Mouse (Mus musculus) CH12.LX (cell line): Measurements from ENCODE around the gene Dok1. TPM values are rescaled to one million over a fixed set of nuclear protein-coding genes. Genes with fewer than 3 reads are reported as not detected.

Source experiments
- DNase-seq: peaks from one replicate; pipeline ENCODE4 v3.0.0-alpha.2; 2013; ENCODE audit errors: extremely low read depth
- H3K27ac ChIP-seq: 2 replicates; pipeline ENCODE4 v1.5.1; 2012; ENCODE audit warnings: low read depth, mild to moderate bottlenecking, control low read depth, moderate library complexity; ENCODE audit not compliant: insufficient read depth
- H3K27me3 ChIP-seq: replicated peaks from 2 replicates; pipeline ENCODE3; 2012; ENCODE audit warnings: inconsistent platforms
- H3K36me3 ChIP-seq, 2 experiments: replicated peaks in 1 of 2; 2 replicates each; pipeline versions ENCODE3 to v1.6.1; 2012; ENCODE audit warnings: inconsistent platforms in 1 of 2, low read length in 1 of 2, mild to moderate bottlenecking in 1 of 2, mixed read lengths in 1 of 2, moderate library complexity in 1 of 2; ENCODE audit not compliant: control insufficient read depth in 1 of 2, insufficient read depth in 1 of 2
- H3K4me1 ChIP-seq, 2 experiments: 2 replicates each; pipeline ENCODE4 v1.6.1; 2012; ENCODE audit warnings: inconsistent platforms in 1 of 2, moderate library complexity in 1 of 2; ENCODE audit not compliant: insufficient read depth in 2 of 2, control insufficient read depth in 1 of 2
- H3K4me2 ChIP-seq: 2 replicates; pipeline ENCODE4 v1.6.1; 2012; ENCODE audit warnings: low read depth, mild to moderate bottlenecking, control low read depth; ENCODE audit not compliant: poor library complexity, insufficient read depth, severe bottlenecking
- H3K4me3 ChIP-seq, 3 experiments: fragments of 150-350 bp in 1 of 3; sonication (generic) in 1 of 3; replicated peaks in 1 of 3; 2 replicates each; pipeline versions ENCODE3 to v1.5.1; 2011 to 2012; ENCODE audit warnings: low read depth in 2 of 3, low read length in 2 of 3, mild to moderate bottlenecking in 2 of 3, moderate library complexity in 2 of 3, control low read depth in 1 of 3, improper control_type of control experiment in 1 of 3, inconsistent platforms in 1 of 3, mixed read lengths in 1 of 3; ENCODE audit not compliant: poor library complexity in 1 of 3
- H3K79me2 ChIP-seq: replicated peaks from 2 replicates; pipeline ENCODE4 v1.6.1; 2012; ENCODE audit warnings: mild to moderate bottlenecking, moderate library complexity; ENCODE audit not compliant: control insufficient read depth, poor library complexity, insufficient read depth, severe bottlenecking; ENCODE audit errors: extremely low read depth
- H3K9ac ChIP-seq: 2 replicates; pipeline ENCODE4 v1.6.1; 2012; ENCODE audit warnings: low read depth, mild to moderate bottlenecking, control low read depth, moderate library complexity; ENCODE audit not compliant: insufficient read depth
- H3K9me3 ChIP-seq: replicated peaks from 2 replicates; pipeline ENCODE3; 2012; ENCODE audit warnings: low read length, inconsistent platforms, mixed read lengths
- CHD1 ChIP-seq: IDR thresholded peaks from 2 replicates; pipeline ENCODE4 v1.6.1; 2012; ENCODE audit warnings: low read depth, low read length, improper control_type of control experiment, inconsistent platforms
- CHD2 ChIP-seq: IDR thresholded peaks from 2 replicates; pipeline ENCODE4 v1.6.1; 2011; ENCODE audit warnings: low read length, improper control_type of control experiment
- CTCF ChIP-seq, 2 experiments: IDR thresholded peaks in 1 of 2; conservative IDR thresholded peaks in 1 of 2; 2 replicates each; pipeline ENCODE4 v1.5.1; 2011 to 2012; ENCODE audit warnings: low read depth in 2 of 2, low read length in 2 of 2, improper control_type of control experiment in 1 of 2, inconsistent platforms in 1 of 2, mild to moderate bottlenecking in 1 of 2, moderate library complexity in 1 of 2
- E2F4 ChIP-seq: IDR thresholded peaks from 2 replicates; pipeline ENCODE4 v1.6.1; 2011; ENCODE audit warnings: low read depth, low read length, improper control_type of control experiment; ENCODE audit not compliant: insufficient replicate concordance
- ELF1 ChIP-seq: IDR thresholded peaks from 2 replicates; pipeline ENCODE4 v1.6.1; 2014; ENCODE audit warnings: low read depth, mild to moderate bottlenecking, inconsistent platforms, low read length, improper control_type of control experiment
- ETS1 ChIP-seq: conservative IDR thresholded peaks from 2 replicates; pipeline ENCODE4 v1.6.1; 2012; ENCODE audit warnings: low read depth, mild to moderate bottlenecking, inconsistent platforms, low read length, improper control_type of control experiment, moderate library complexity
- GABPA ChIP-seq: IDR thresholded peaks from 2 replicates; pipeline ENCODE4 v1.6.1; 2012; ENCODE audit warnings: low read depth, low read length, improper control_type of control experiment, inconsistent platforms; ENCODE audit not compliant: insufficient replicate concordance
- IRF4 ChIP-seq: IDR thresholded peaks from 2 replicates; pipeline ENCODE4 v1.6.1; 2014; ENCODE audit warnings: low read depth, mild to moderate bottlenecking, inconsistent platforms, low read length, improper control_type of control experiment
- JUN ChIP-seq: IDR thresholded peaks from 2 replicates; pipeline ENCODE4 v1.6.1; 2011; ENCODE audit warnings: low read depth, mild to moderate bottlenecking, low read length, improper control_type of control experiment, moderate library complexity; ENCODE audit not compliant: insufficient read depth
- MAFK ChIP-seq: IDR thresholded peaks from 2 replicates; pipeline ENCODE4 v1.6.1; 2011; ENCODE audit warnings: low read length, improper control_type of control experiment; ENCODE audit not compliant: insufficient replicate concordance
- MAZ ChIP-seq: IDR thresholded peaks from 2 replicates; pipeline ENCODE4 v1.6.1; 2012; ENCODE audit warnings: low read depth, mild to moderate bottlenecking, inconsistent platforms, low read length, improper control_type of control experiment, moderate library complexity
- MEF2A ChIP-seq: IDR thresholded peaks from 2 replicates; pipeline ENCODE4 v1.6.1; 2014; ENCODE audit warnings: low read depth, mild to moderate bottlenecking, inconsistent platforms, low read length, improper control_type of control experiment, borderline replicate concordance
- NELFE ChIP-seq: IDR thresholded peaks from 2 replicates; pipeline ENCODE4 v1.6.1; 2011; ENCODE audit warnings: low read depth, low read length, improper control_type of control experiment
- NRF1 ChIP-seq: IDR thresholded peaks from 2 replicates; pipeline ENCODE4 v1.6.1; 2014; ENCODE audit warnings: low read depth, mild to moderate bottlenecking, inconsistent platforms, low read length, improper control_type of control experiment, moderate library complexity
- PAX5 ChIP-seq: IDR thresholded peaks from 2 replicates; pipeline ENCODE4 v1.6.1; 2012; ENCODE audit warnings: low read length, inconsistent platforms, mixed read lengths
- POLR2A ChIP-seq: IDR thresholded peaks from 2 replicates; pipeline ENCODE4 v1.6.1; 2011; ENCODE audit warnings: low read depth, mild to moderate bottlenecking, improper control_type of control experiment, low read length
- POLR2AphosphoS2 ChIP-seq: IDR thresholded peaks from 2 replicates; pipeline ENCODE4 v1.6.1; 2011; ENCODE audit warnings: low read depth, low read length, improper control_type of control experiment
- RAD21 ChIP-seq: IDR thresholded peaks from 2 replicates; pipeline ENCODE4 v1.6.1; 2011; ENCODE audit warnings: low read depth, mild to moderate bottlenecking, low read length, improper control_type of control experiment, moderate library complexity
- RCOR1 ChIP-seq: conservative IDR thresholded peaks from 2 replicates; pipeline ENCODE4 v1.6.1; 2012; ENCODE audit warnings: low read depth, mild to moderate bottlenecking, inconsistent platforms, low read length, improper control_type of control experiment
- SIN3A ChIP-seq: IDR thresholded peaks from 2 replicates; pipeline ENCODE4 v1.6.1; 2012; ENCODE audit warnings: low read length, improper control_type of control experiment, inconsistent platforms
- SMC3 ChIP-seq: IDR thresholded peaks from 2 replicates; pipeline ENCODE4 v1.6.1; 2011; ENCODE audit warnings: low read depth, low read length, improper control_type of control experiment
- TBP ChIP-seq: conservative IDR thresholded peaks from 2 replicates; pipeline ENCODE4 v1.6.1; 2011; ENCODE audit warnings: low read depth, low read length, improper control_type of control experiment
- ZKSCAN1 ChIP-seq: IDR thresholded peaks from 2 replicates; pipeline ENCODE4 v1.6.1; 2012; ENCODE audit warnings: low read depth, inconsistent platforms, low read length, improper control_type of control experiment, borderline replicate concordance
- ZMIZ1 ChIP-seq: IDR thresholded peaks from 2 replicates; pipeline ENCODE4 v1.6.1; 2012; ENCODE audit warnings: low read depth, mild to moderate bottlenecking, inconsistent platforms, low read length, improper control_type of control experiment
- dilution Hi-C: fragments of 300-500 bp; cut with MboI; formaldehyde crosslinking; loops from 2 replicates; pipeline ENCODE4 v1.14.3; 2020; ENCODE audit warnings: low sequenced_read_pairs; ENCODE audit not compliant: extremely low pct_unique_long_range_greater_than_20kb, extremely low pct_ligation_motif_present
- in situ Hi-C: fragments of 300-500 bp; cut with MboI; formaldehyde crosslinking; loops from 3 replicates; pipeline ENCODE4 v1.14.3; 2019; ENCODE audit warnings: low sequenced_read_pairs, low pct_ligation_motif_present, low pct_unique_long_range_greater_than_20kb, mixed read lengths
- polyA plus RNA-seq: library from polyadenylated mRNA; unstranded; fragments of >175 nt; gene quantifications from 2 replicates; pipeline ENCODE4 v1.2.1, GENCODE M21; 2012; ENCODE audit warnings: low read depth; ENCODE audit not compliant: insufficient read length
- total RNA-seq, 2 experiments: library from RNA; depleted of rRNA; stranded (reverse); fragments of 300-350 nt in 1 of 2; fragments of >200 nt in 1 of 2; gene quantifications; 2 replicates each; pipeline ENCODE4 v1.2.3; 2012 to 2014

Gene Dok1
- total and polyA plus RNA-seq, 3 experiments: 21.4 to 33.2 (median 23.8) TPM

DNA sequence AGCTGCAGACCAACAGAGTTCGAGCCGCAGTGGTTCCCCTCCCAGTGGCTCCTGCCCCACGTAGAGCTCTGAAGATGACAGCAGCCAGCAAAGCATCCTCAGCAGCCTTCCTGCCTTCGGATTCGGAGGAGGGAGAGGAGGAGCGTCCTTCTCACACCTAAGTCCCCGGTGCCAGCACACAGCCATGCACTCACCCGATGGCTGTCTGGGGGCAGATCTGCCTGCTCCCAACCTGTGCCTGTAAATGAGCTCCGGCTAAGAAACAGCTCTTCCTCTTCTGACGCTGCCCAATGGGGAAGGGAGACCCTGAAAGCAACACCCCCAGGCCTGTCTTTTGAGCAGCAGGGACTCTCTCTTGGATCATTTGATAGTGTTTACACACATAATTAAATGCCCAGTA, 3.5 kb downstream of the Dok1 start:
- no peak for DNase-seq
- H3K36me3 ChIP-seq: peaks cover 13 to 35% of the 10 kb centered on the region in 2 experiments
- H3K4me3 ChIP-seq: no peak overlapping the region
- TF ChIP-seq POLR2A: no peak
- no peak for TF ChIP-seq CHD2
- no peak for TF ChIP-seq ZKSCAN1
- TF ChIP-seq E2F4: no peak
- no peak for TF ChIP-seq SIN3A
- no peak for TF ChIP-seq CHD1
- no peak for TF ChIP-seq GABPA
- TF ChIP-seq JUN: no peak
- no peak for TF ChIP-seq POLR2AphosphoS2
- TF ChIP-seq ZMIZ1: no peak
- TF ChIP-seq CTCF (conservative IDR thresholded peaks at IDR 0.05 in 1 of 2, IDR thresholded peaks at IDR 0.05 in 1 of 2; ENCODE audit: low read depth in 2 of 2, low read length in 2 of 2): no peak
- TF ChIP-seq, all 38 proteins: peak for 0
- H3K79me2 ChIP-seq: peaks cover 3% of the 10 kb centered on the region
- no peak overlapping the region for H3K4me2 ChIP-seq
- no peak overlapping the region for H3K27ac ChIP-seq
- peaks cover 26 to 70% of the 10 kb centered on the region in 2 experiments for H3K4me1 ChIP-seq
- peaks cover 2% of the 10 kb centered on the region for H3K27me3 ChIP-seq
- H3K9ac ChIP-seq: no peak overlapping the region
- dilution Hi-C loops: no loop called here
- H3K9me3 ChIP-seq: no peaks in the 10 kb centered on the region
- in situ Hi-C loops: no loop called here

- no peak for TF ChIP-seq NRF1
- TF ChIP-seq ZMIZ1: no peak
- TF ChIP-seq POLR2A: no peak
- TF ChIP-seq E2F4: no peak
- TF ChIP-seq PAX5: no peak
- no peak for TF ChIP-seq IRF4
- TF ChIP-seq RCOR1: no peak
- TF ChIP-seq CTCF (conservative IDR thresholded peaks at IDR 0.05 in 1 of 2, IDR thresholded peaks at IDR 0.05 in 1 of 2; ENCODE audit: low read depth in 2 of 2, low read length in 2 of 2): no peak
- TF ChIP-seq TBP: no peak
- no peak for TF ChIP-seq MEF2A
- TF ChIP-seq MAZ: no peak
- no peak for TF ChIP-seq NELFE
- TF ChIP-seq ETS1: no peak
- TF ChIP-seq ELF1: no peak
- no peak for TF ChIP-seq RAD21
- no peak for TF ChIP-seq SMC3
- no peak for TF ChIP-seq MAFK
- TF ChIP-seq, all 38 proteins: peak for 0
- dilution Hi-C loops (no loop called here), in situ Hi-C loops (no loop called here)
- peaks cover 29 to 78% of the 10 kb centered on the region in 2 experiments for H3K4me1 ChIP-seq
- peaks cover 3% of the 10 kb centered on the region for H3K79me2 ChIP-seq
- no peak overlapping the region for H3K4me3 ChIP-seq
- no peak for DNase-seq
- H3K9me3 ChIP-seq: no peaks in the 10 kb centered on the region
- H3K36me3 ChIP-seq: peaks cover 13 to 35% of the 10 kb centered on the region in 2 experiments
- no peak overlapping the region for H3K4me2 ChIP-seq
- no peak overlapping the region for H3K9ac ChIP-seq
- no peaks in the 10 kb centered on the region for H3K27me3 ChIP-seq
- no peak overlapping the region for H3K27ac ChIP-seq
Observed at GRCm38 (mm10) chr6:83027706-83028105, 5.6 kb downstream of the Dok1 start.
